Mouse (Mus musculus) heart, embryonic 12.5 days (tissue): Measurements from ENCODE around the gene Myrip. TPM values are rescaled to one million over a fixed set of nuclear protein-coding genes. Genes with fewer than 3 reads are reported as not detected.
"Not testable (repeated sequence)": the region's sequence is repeated elsewhere in the genome, so short reads cannot be mapped to it uniquely, and the experiment has no call there.

Experiments
- ATAC-seq: fragments of 200-750 bp; cut with Nextera tagmentation; 2 replicates; pipeline ENCODE4 v1.8.0; 2017; ENCODE audit warnings: moderate TSS enrichment, moderate library complexity; ENCODE audit not compliant: insufficient number of reproducible peaks, low FRiP score
- H3K27ac ChIP-seq: fragments of 300-500 bp; sonication (generic); 2 replicates; pipeline ENCODE4 v1.5.1; 2016; ENCODE audit warnings: mild to moderate bottlenecking, moderate library complexity; ENCODE audit not compliant: poor library complexity, severe bottlenecking
- H3K27me3 ChIP-seq: fragments of 300-500 bp; sonication (generic); replicated peaks from 2 replicates; pipeline ENCODE4 v1.6.1; 2016; ENCODE audit warnings: mild to moderate bottlenecking, moderate library complexity
- H3K36me3 ChIP-seq: fragments of 300-500 bp; sonication (generic); 2 replicates; pipeline ENCODE4 v1.6.1; 2016; ENCODE audit warnings: mild to moderate bottlenecking, moderate library complexity
- H3K4me1 ChIP-seq: fragments of 300-500 bp; sonication (generic); replicated peaks from 2 replicates; pipeline ENCODE4 v1.6.1; 2016; ENCODE audit warnings: mild to moderate bottlenecking
- H3K4me2 ChIP-seq: fragments of 300-500 bp; sonication (generic); 2 replicates; pipeline ENCODE4 v1.6.1; 2016; ENCODE audit warnings: mild to moderate bottlenecking, moderate library complexity
- H3K4me3 ChIP-seq: fragments of 300-500 bp; sonication (generic); 2 replicates; pipeline ENCODE4 v1.5.1; 2016; ENCODE audit warnings: mild to moderate bottlenecking
- H3K9ac ChIP-seq: fragments of 300-500 bp; sonication (generic); 2 replicates; pipeline ENCODE4 v1.6.1; 2016; ENCODE audit warnings: mild to moderate bottlenecking, moderate library complexity
- H3K9me3 ChIP-seq: fragments of 300-500 bp; sonication (generic); replicated peaks from 2 replicates; pipeline ENCODE4 v1.6.1; 2016; ENCODE audit warnings: mild to moderate bottlenecking, moderate library complexity
- WGBS: fragments of 180-500 bp; shearing (Covaris S2); methylation state at CpG from one replicate; pipeline ENCODE4 v1.1.7; 2016; 5-methylcytosine and 5-hydroxymethylcytosine counted together
- polyA plus RNA-seq: library from polyadenylated mRNA; unstranded; fragments of >200 nt; fragmentation: Nextera tagmentation; extraction: Ambion mirVana; gene quantifications from 2 replicates; pipeline ENCODE4 v1.2.1, GENCODE M21; 2016

The Myrip gene
- 0.95 and 1.1 TPM in 2 replicates for polyA plus RNA-seq

DNA sequence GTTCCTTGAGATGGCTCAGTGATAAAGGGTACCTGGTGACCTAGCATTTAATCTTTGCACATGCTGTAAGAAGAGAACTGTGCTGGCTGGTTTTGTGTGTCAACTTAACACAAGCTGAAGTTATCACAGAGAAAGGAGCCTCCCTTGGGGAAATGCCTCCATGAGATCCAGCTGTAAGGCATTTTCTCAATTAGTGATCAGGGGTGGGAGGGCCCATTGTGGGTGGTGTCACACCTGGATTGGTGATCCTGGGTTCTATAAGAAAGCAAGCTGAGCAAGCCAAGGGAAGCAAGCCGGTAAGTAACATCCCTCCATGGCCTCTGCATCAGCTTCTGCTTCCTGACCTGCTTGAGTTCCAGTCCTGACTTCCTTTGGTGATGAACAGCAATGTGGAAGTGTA, at the start of gene Myrip:
TSS of gene Myrip (plus strand) at position 301 of the 400 bp plus-strand sequence.
- ATAC-seq, H3K36me3 ChIP-seq, H3K9me3 ChIP-seq, H3K9ac ChIP-seq, H3K4me2 ChIP-seq, H3K4me3 ChIP-seq, H3K27ac ChIP-seq: not testable (repeated sequence)
- H3K27me3 ChIP-seq: peaks cover 55% of the 10 kb centered on the region
- H3K4me1 ChIP-seq: peaks cover 13% of the 10 kb centered on the region
- WGBS: 86% methylated on average over 1 of the region's 1 CpGs

- Histone ChIP-seq H3K27ac (no peak overlapping the region), H3K27me3 (no peaks in the 10 kb centered on the region), H3K9me3 (no peaks in the 10 kb centered on the region), H3K9ac (no peak overlapping the region), H3K4me3 (no peak overlapping the region), H3K36me3 (no peaks in the 10 kb centered on the region), H3K4me1 (no peaks in the 10 kb centered on the region), H3K4me2 (no peak overlapping the region)
- no peak for ATAC-seq
- WGBS: 77% methylated on average over 8 of the region's 8 CpGs
Measured at GRCm38 (mm10) chr9:120259805-120260204, 41.5 kb upstream of the Myrip start.

- ATAC-seq: no peak
- Histone ChIP-seq H3K9me3 (no peaks in the 10 kb centered on the region), H3K36me3 (no peaks in the 10 kb centered on the region)
Measured at GRCm38 (mm10) chr9:120263994-120264393, 37.3 kb upstream of the Myrip start.

GRCm38 (mm10) chr9:120273083-120273482, 28.2 kb upstream of the Myrip start:
- Histone ChIP-seq H3K9me3 (no peaks in the 10 kb centered on the region), H3K4me2 (no peak overlapping the region), H3K4me3 (no peak overlapping the region), H3K27me3 (no peaks in the 10 kb centered on the region; the same call in 1 of the 2 replicates), H3K27ac (no peak overlapping the region), H3K36me3 (no peaks in the 10 kb centered on the region), H3K4me1 (no peaks in the 10 kb centered on the region), H3K9ac (no peak overlapping the region)
- WGBS: 61% methylated on average over 8 of the region's 8 CpGs
- no peak for ATAC-seq

More at GRCm38 (mm10) chr9:120263994-120264393, 37.3 kb upstream of the Myrip start:
- H3K4me2 ChIP-seq: no peak overlapping the region
- no peaks in the 10 kb centered on the region for H3K4me1 ChIP-seq
- H3K9ac ChIP-seq: no peak overlapping the region
- no peaks in the 10 kb centered on the region for H3K27me3 ChIP-seq
- H3K27ac ChIP-seq: no peak overlapping the region
- H3K4me3 ChIP-seq: no peak overlapping the region
- 69% methylated on average over 5 of the region's 5 CpGs for WGBS

- Histone ChIP-seq H3K27me3 (no peaks in the 10 kb centered on the region; the same call in 1 of the 2 replicates), H3K4me2 (no peak overlapping the region), H3K27ac (no peak overlapping the region), H3K4me1 (no peaks in the 10 kb centered on the region), H3K4me3 (no peak overlapping the region), H3K9me3 (no peaks in the 10 kb centered on the region), H3K9ac (no peak overlapping the region), H3K36me3 (no peaks in the 10 kb centered on the region)
- ATAC-seq: no peak
- WGBS: 69% methylated on average over 7 of the region's 7 CpGs
Measured at GRCm38 (mm10) chr9:120275226-120275625, 26.1 kb upstream of the Myrip start.

GRCm38 (mm10) chr9:120281147-120281546, 20.2 kb upstream of the Myrip start:
- Histone ChIP-seq H3K4me3 (no peak overlapping the region), H3K9me3 (no peaks in the 10 kb centered on the region), H3K27me3 (no peaks in the 10 kb centered on the region), H3K36me3 (no peaks in the 10 kb centered on the region), H3K27ac (no peak overlapping the region), H3K4me2 (no peak overlapping the region), H3K9ac (no peak overlapping the region), H3K4me1 (no peaks in the 10 kb centered on the region)
- WGBS: 83% methylated on average over 12 of the region's 12 CpGs
- no peak for ATAC-seq

DNA sequence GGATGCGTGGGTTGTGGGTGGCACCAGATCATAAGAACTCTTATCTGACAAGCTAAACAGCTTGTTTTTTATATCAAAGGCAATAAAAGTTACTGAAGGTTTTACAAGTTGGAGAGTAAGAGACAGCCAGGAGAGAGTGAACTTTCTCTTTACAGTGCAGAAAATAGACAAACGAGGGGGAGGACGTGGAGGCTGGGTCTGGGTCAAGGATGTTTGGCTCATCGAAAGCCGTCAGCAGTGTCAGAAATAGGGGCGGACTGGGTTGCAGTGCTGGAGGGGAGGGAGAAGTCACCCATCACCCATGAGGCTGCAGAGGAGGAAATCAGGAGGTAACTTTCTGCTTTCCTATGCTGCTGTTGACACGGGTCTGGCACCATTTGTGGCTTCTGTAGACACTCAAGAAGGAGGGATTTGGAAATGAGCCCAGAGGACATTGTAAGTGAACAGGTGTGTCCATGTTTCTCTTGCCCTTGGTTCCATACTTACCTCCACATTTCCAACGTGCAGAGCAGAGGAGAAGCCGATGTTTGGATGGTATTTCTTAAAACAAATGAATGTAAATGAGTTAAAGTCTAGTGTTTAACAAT, 18.8 kb upstream of the Myrip start:
- Histone ChIP-seq H3K27ac (no peak overlapping the region), H3K4me3 (no peak overlapping the region), H3K4me2 (no peak overlapping the region), H3K4me1 (no peaks in the 10 kb centered on the region), H3K9ac (no peak overlapping the region), H3K27me3 (no peaks in the 10 kb centered on the region), H3K36me3 (no peaks in the 10 kb centered on the region), H3K9me3 (no peaks in the 10 kb centered on the region)
- 66% methylated on average over 9 of the region's 9 CpGs for WGBS
- ATAC-seq: no peak

GRCm38 (mm10) chr9:120283556-120283955, 17.8 kb upstream of the Myrip start:
- Histone ChIP-seq H3K4me2 (no peak overlapping the region), H3K4me3 (no peak overlapping the region), H3K36me3 (no peaks in the 10 kb centered on the region), H3K9ac (no peak overlapping the region), H3K4me1 (no peaks in the 10 kb centered on the region), H3K9me3 (no peaks in the 10 kb centered on the region), H3K27ac (no peak overlapping the region), H3K27me3 (no peaks in the 10 kb centered on the region)
- 87% methylated on average over 12 of the region's 12 CpGs for WGBS
- ATAC-seq: no peak

DNA sequence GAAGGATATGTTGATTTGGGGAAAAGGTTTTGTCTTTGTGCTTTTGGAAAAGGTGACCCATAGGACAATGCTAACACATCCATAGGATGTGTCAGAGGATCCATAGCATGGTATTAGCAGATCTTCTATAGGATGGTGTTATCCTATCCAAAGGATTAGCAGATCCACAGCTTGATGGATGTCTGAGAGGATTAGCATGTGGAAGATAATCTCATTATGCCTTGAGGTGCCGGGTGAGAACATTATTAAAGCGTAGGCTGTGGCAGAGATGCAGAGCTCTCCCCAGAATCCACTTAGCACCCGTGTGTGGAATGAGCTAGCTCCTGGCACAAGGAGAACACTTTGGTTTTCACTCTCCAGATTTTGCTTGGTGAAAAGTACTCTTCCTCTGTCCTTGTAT, 13.3 kb upstream of the Myrip start:
- no peaks in the 10 kb centered on the region for H3K9me3 ChIP-seq
- H3K36me3 ChIP-seq: no peaks in the 10 kb centered on the region
- no peaks in the 10 kb centered on the region for H3K4me1 ChIP-seq
- H3K27me3 ChIP-seq: no peaks in the 10 kb centered on the region; the same call in 1 of the 2 replicates
- 30% methylated on average over 3 of the region's 3 CpGs for WGBS
- no peak for ATAC-seq
- no peak overlapping the region for H3K9ac ChIP-seq
- H3K4me3 ChIP-seq: no peak overlapping the region
- no peak overlapping the region for H3K27ac ChIP-seq
- H3K4me2 ChIP-seq: no peak overlapping the region

- H3K9me3 ChIP-seq: no peaks in the 10 kb centered on the region
- H3K9ac ChIP-seq: no peak overlapping the region
- H3K4me1 ChIP-seq: no peaks in the 10 kb centered on the region
- no peak overlapping the region for H3K27ac ChIP-seq
- 78% methylated on average over 2 of the region's 2 CpGs for WGBS
- ATAC-seq: no peak
- H3K27me3 ChIP-seq: no peaks in the 10 kb centered on the region; the same call in 1 of the 2 replicates
- H3K4me2 ChIP-seq: no peak overlapping the region
- H3K4me3 ChIP-seq: no peak overlapping the region
- H3K36me3 ChIP-seq: no peaks in the 10 kb centered on the region
Measured at GRCm38 (mm10) chr9:120290375-120290774, 10.9 kb upstream of the Myrip start.

DNA sequence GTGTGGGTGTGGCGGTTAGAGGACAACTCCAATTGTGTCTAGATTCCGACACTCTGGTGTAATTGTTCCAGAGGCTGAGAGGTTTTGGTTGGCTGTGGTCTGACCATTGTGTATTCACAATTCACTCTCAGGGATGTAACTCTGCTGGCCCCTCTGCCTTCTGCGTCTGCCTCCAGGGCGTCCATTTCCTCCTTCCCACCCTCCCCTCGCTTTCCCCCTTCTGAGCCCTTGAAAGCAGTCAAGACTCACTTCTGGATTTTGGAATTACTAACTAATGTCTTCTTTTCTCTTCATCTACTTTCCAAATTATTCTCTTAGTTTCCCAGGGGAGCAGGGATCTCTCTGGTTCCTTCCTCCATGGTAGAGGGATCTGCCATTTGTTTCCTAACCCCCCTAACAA, 8.8 kb upstream of the Myrip start:
- Histone ChIP-seq H3K9ac (no peak overlapping the region), H3K4me2 (no peak overlapping the region), H3K27ac (no peak overlapping the region), H3K4me3 (no peak overlapping the region), H3K27me3 (no peaks in the 10 kb centered on the region; the same call in 1 of the 2 replicates), H3K36me3 (no peaks in the 10 kb centered on the region), H3K9me3 (no peaks in the 10 kb centered on the region), H3K4me1 (no peaks in the 10 kb centered on the region)
- 63% methylated on average over 5 of the region's 5 CpGs for WGBS
- no peak for ATAC-seq

- WGBS: 67% methylated on average over 5 of the region's 5 CpGs
- H3K4me1 ChIP-seq: no peaks in the 10 kb centered on the region
Measured at GRCm38 (mm10) chr9:120295527-120295926, 5.8 kb upstream of the Myrip start.

More at GRCm38 (mm10) chr9:120295527-120295926, 5.8 kb upstream of the Myrip start:
- Histone ChIP-seq H3K9ac (no peak overlapping the region), H3K36me3 (no peaks in the 10 kb centered on the region), H3K27me3 (peaks cover 6% of the 10 kb centered on the region; the same call in 1 of the 2 replicates), H3K4me3 (no peak overlapping the region), H3K27ac (no peak overlapping the region), H3K9me3 (no peaks in the 10 kb centered on the region), H3K4me2 (no peak overlapping the region)
- no peak for ATAC-seq
